Mouse (Mus musculus) midbrain, embryonic 16.5 days (tissue): ENCODE results near the gene Grb2. TPM values are rescaled to one million over a fixed set of nuclear protein-coding genes. Genes with fewer than 3 reads are reported as not detected.

Experiments used
- ATAC-seq: fragments of 200-750 bp; cut with Nextera tagmentation; 2 replicates; pipeline ENCODE4 v1.8.0; 2017; ENCODE audit warnings: moderate TSS enrichment
- H3K27ac ChIP-seq: fragments of 300-500 bp; sonication (generic); 2 replicates; pipeline ENCODE4 v1.5.1; 2014; ENCODE audit warnings: mild to moderate bottlenecking, low read length, mixed read lengths
- H3K27me3 ChIP-seq: fragments of 300-500 bp; sonication (generic); 2 replicates; pipeline ENCODE4 v1.6.1; 2014; ENCODE audit warnings: low read depth, low read length, mixed read lengths; ENCODE audit not compliant: control insufficient read depth, insufficient read depth
- H3K36me3 ChIP-seq: fragments of 300-500 bp; sonication (generic); 2 replicates; pipeline ENCODE4 v1.6.1; 2014; ENCODE audit warnings: mild to moderate bottlenecking, low read length, moderate library complexity, mixed read lengths; ENCODE audit not compliant: control insufficient read depth, insufficient read depth
- H3K4me1 ChIP-seq: fragments of 300-500 bp; sonication (generic); 2 replicates; pipeline ENCODE4 v1.6.1; 2014; ENCODE audit warnings: mild to moderate bottlenecking, low read length, mixed read lengths; ENCODE audit not compliant: control insufficient read depth, insufficient read depth
- H3K4me2 ChIP-seq: fragments of 300-500 bp; sonication (generic); 2 replicates; pipeline ENCODE4 v1.6.1; 2014; ENCODE audit warnings: mild to moderate bottlenecking, low read length, mixed read lengths
- H3K4me3 ChIP-seq: fragments of 300-500 bp; sonication (generic); 2 replicates; pipeline ENCODE4 v1.5.1; 2014; ENCODE audit warnings: low read depth, mild to moderate bottlenecking, low read length, moderate library complexity, mixed read lengths
- H3K9ac ChIP-seq: fragments of 300-500 bp; sonication (generic); 2 replicates; pipeline ENCODE4 v1.6.1; 2014; ENCODE audit warnings: low read depth, low read length, mixed read lengths
- H3K9me3 ChIP-seq: fragments of 300-500 bp; sonication (generic); replicated peaks from 2 replicates; pipeline ENCODE4 v1.6.1; 2014; ENCODE audit warnings: mild to moderate bottlenecking, low read length, mixed read lengths; ENCODE audit not compliant: control insufficient read depth, poor library complexity, severe bottlenecking
- WGBS: fragments of 180-500 bp; shearing (Covaris S2); extraction: QIAGEN DNeasy Blood & Tissue Kit; methylation state at CpG from one replicate; pipeline ENCODE4 v1.1.7; 2014; 5-methylcytosine and 5-hydroxymethylcytosine counted together
- polyA plus RNA-seq: library from polyadenylated mRNA; unstranded; fragments of >200 nt; fragmentation: Nextera tagmentation; extraction: Ambion mirVana; gene quantifications from 2 replicates; pipeline ENCODE4 v1.2.1, GENCODE M21; 2015

The Grb2 gene
- polyA plus RNA-seq, 1 experiment from 2014 or later: 196 TPM

DNA sequence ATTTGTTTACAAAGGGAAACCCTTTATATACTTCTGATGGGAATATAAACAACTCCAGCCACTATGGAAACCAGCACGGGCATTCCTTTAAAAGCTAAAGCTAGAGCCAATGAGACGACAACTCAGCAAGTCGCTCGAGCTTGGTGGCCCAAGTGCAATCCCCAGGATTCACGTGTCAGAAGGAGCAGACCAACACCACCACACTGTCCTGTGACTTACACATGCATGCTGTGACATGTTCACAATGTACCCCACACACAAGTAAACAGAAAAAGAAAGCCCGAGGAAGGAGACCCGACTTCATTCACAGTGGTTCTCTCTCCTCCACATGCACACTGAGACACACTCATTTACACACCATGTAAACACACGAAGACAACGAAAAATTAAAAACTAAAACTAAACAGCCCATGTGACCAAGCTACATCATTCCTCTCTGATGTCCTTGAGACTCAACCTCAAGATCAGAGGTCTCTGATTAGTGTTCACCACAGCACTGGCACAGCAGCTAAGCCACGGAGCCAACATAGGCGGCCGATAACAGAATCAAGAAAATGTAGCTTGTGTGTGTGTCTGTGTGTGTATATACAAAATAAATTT is 14.3 kb downstream of the Grb2 start:
- Histone ChIP-seq H3K9me3 (no peaks in the 10 kb centered on the region), H3K4me3 (no peak overlapping the region), H3K4me2 (no peak overlapping the region), H3K4me1 (peaks cover 31% of the 10 kb centered on the region), H3K36me3 (0 out of 2 replicates have a peak, but pooled peaks cover 2% of the 10 kb centered on the region), H3K9ac (no peak overlapping the region), H3K27ac (no peak overlapping the region), H3K27me3 (no peaks in the 10 kb centered on the region)
- ATAC-seq: no peak
- WGBS: 90% methylated on average over 12 of the region's 12 CpGs

DNA sequence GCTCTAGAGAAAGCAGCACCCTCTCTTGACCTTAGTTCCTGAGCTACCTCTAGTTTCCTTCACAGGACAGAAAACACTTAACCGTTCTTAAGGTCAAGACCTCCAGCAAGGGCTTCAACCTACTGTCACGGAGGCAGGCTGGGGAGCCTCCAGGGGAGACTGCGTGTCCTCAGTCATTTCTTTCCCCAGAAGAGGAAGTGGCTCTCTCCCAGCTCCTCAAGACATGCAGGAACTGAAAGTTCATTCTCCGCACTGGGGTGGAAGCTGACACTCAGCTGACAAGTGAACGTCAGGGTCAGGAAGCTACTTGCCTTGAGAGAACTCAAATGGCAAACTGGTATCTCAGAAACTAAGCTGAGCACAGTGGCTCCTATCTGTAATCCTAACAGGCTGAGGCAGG is 15.6 kb downstream of the Grb2 start:
- H3K36me3 ChIP-seq: 0 out of 2 replicates have a peak, but pooled peaks cover 2% of the 10 kb centered on the region
- H3K27me3 ChIP-seq: no peaks in the 10 kb centered on the region
- H3K4me3 ChIP-seq: no peak overlapping the region
- H3K9ac ChIP-seq: no peak overlapping the region
- WGBS: 82% methylated on average over 5 of the region's 5 CpGs
- peaks cover 23% of the 10 kb centered on the region for H3K4me1 ChIP-seq
- no peak for ATAC-seq
- H3K27ac ChIP-seq: no peak overlapping the region
- no peak overlapping the region for H3K4me2 ChIP-seq
- no peaks in the 10 kb centered on the region for H3K9me3 ChIP-seq

GRCm38 (mm10) chr11:115691976-115692375 is 16.4 kb downstream of the Grb2 start:
- Histone ChIP-seq H3K9me3 (no peaks in the 10 kb centered on the region), H3K27ac (no peak overlapping the region), H3K36me3 (no peaks in the 10 kb centered on the region), H3K27me3 (no peaks in the 10 kb centered on the region), H3K4me1 (peaks cover 14% of the 10 kb centered on the region), H3K4me2 (no peak overlapping the region), H3K9ac (no peak overlapping the region), H3K4me3 (no peak overlapping the region)
- 98% methylated on average over 2 of the region's 2 CpGs for WGBS
- ATAC-seq: no peak

- Histone ChIP-seq H3K36me3 (no peaks in the 10 kb centered on the region), H3K9me3 (no peaks in the 10 kb centered on the region), H3K4me2 (no peak overlapping the region), H3K27ac (no peak overlapping the region), H3K4me3 (no peak overlapping the region), H3K4me1 (peaks cover 10% of the 10 kb centered on the region), H3K9ac (no peak overlapping the region), H3K27me3 (no peaks in the 10 kb centered on the region)
- 98% methylated on average over 5 of the region's 5 CpGs for WGBS
- ATAC-seq: no peak
Observed at GRCm38 (mm10) chr11:115691511-115691910, 16.9 kb downstream of the Grb2 start.

DNA sequence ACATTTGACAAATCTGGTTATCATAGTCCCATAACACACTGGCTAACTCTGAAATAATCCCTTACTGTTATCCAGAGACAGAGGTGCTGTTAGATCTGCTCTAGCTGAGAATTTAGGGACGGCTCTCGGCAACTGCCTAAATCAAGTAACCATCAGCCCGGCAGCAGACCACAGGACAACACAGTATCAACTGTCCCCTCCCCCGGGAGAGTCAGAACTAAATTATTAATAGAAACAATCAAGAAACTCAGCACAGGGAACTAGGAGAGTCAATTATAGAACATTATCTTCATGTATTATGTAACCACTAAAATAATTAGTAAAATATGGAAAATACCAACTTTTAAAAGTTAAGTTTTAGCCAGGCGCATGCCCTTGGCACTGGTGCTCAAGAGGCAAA is 17.4 kb downstream of the Grb2 start:
- H3K4me1 ChIP-seq: peaks cover 5% of the 10 kb centered on the region
- no peak overlapping the region for H3K27ac ChIP-seq
- no peaks in the 10 kb centered on the region for H3K36me3 ChIP-seq
- no peak overlapping the region for H3K9ac ChIP-seq
- 87% methylated on average over 5 of the region's 5 CpGs for WGBS
- H3K4me3 ChIP-seq: no peak overlapping the region
- no peaks in the 10 kb centered on the region for H3K9me3 ChIP-seq
- no peak for ATAC-seq
- no peak overlapping the region for H3K4me2 ChIP-seq
- H3K27me3 ChIP-seq: no peaks in the 10 kb centered on the region

GRCm38 (mm10) chr11:115690356-115690755 is 18.0 kb downstream of the Grb2 start:
- Histone ChIP-seq H3K4me3 (no peak overlapping the region), H3K27ac (no peak overlapping the region)

DNA sequence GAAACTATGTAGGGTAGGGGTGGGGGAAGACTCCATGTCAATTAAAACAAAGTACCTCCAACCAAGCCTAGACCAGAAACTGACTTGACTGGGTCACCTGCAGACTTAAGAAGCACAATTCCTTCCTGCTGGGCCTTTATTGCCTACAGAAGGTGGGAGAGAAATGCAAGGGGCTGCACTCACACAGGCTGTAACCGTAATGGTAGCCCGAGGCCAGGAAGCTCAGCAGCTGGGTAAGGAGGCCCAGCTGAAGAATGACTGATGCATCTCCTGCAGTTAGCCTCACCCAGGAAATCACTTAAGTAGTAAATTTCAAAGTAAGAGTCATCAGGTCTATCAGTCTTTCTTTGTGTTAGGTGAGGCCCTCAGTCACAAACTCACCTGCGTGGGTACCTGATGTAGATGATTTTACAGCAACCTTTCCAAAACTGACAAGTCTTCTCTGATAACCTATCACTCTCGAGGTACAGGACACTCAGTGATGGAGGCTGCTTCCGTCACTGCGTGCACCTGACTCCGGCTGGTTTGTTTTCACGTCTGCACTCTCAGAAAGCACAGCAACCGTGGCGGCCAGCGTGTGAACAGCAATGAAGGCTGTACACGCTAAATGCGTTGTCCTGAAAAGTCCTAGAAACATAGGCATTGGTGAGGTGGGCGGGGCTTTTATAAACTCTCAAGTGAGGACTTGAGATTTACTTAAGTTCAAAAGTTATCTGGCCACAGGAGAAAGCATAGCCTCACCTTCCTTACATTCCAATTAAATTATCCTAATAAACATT is 19.1 kb downstream of the Grb2 start:
- Histone ChIP-seq H3K4me1 (no peaks in the 10 kb centered on the region), H3K9me3 (no peaks in the 10 kb centered on the region), H3K4me2 (no peak overlapping the region), H3K27me3 (no peaks in the 10 kb centered on the region), H3K27ac (no peak overlapping the region), H3K9ac (no peak overlapping the region), H3K36me3 (no peaks in the 10 kb centered on the region), H3K4me3 (no peak overlapping the region)
- no peak for ATAC-seq
- WGBS: 96% methylated on average over 14 of the region's 14 CpGs

More at GRCm38 (mm10) chr11:115690356-115690755, 18.0 kb downstream of the Grb2 start:
- Histone ChIP-seq H3K4me2 (no peak overlapping the region), H3K4me1 (no peaks in the 10 kb centered on the region), H3K9ac (no peak overlapping the region), H3K27me3 (no peaks in the 10 kb centered on the region), H3K36me3 (no peaks in the 10 kb centered on the region), H3K9me3 (no peaks in the 10 kb centered on the region)
- 95% methylated on average over 5 of the region's 5 CpGs for WGBS
- no peak for ATAC-seq

DNA sequence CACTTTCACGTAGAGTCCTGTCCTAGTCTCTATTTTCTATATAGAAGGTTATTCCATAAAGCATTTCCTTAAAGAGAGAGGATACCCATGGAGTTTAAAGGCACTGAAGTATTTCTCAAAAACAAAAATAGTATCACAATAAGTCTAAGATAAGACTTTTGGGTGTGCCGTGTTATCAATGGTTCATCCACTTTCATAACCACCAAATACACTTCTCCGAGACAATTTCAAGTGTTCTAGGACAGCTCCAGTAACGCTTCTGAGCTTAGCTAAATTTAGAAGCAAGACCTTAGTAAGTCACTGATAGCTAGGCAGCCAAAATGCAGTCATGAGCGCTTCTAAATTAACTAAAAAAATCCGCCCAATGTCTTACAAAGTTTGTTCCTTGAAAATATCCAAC is 22.0 kb downstream of the Grb2 start:
- Histone ChIP-seq H3K4me2 (no peak overlapping the region), H3K27me3 (no peaks in the 10 kb centered on the region), H3K4me3 (no peak overlapping the region), H3K9me3 (no peaks in the 10 kb centered on the region), H3K36me3 (no peaks in the 10 kb centered on the region), H3K4me1 (no peaks in the 10 kb centered on the region), H3K27ac (no peak overlapping the region), H3K9ac (no peak overlapping the region)
- no peak for ATAC-seq
- 93% methylated on average over 6 of the region's 6 CpGs for WGBS

- Histone ChIP-seq H3K36me3 (no peaks in the 10 kb centered on the region), H3K4me1 (no peaks in the 10 kb centered on the region), H3K4me3 (no peak overlapping the region), H3K4me2 (no peak overlapping the region), H3K27ac (no peak overlapping the region), H3K9me3 (no peaks in the 10 kb centered on the region), H3K9ac (no peak overlapping the region), H3K27me3 (no peaks in the 10 kb centered on the region)
- ATAC-seq: no peak
- WGBS: 90% methylated on average over 7 of the region's 7 CpGs
Observed at GRCm38 (mm10) chr11:115685954-115686353, 22.4 kb downstream of the Grb2 start.
